Mouse (Mus musculus) cerebellum, adult 18-20 months (tissue): ENCODE results near the gene Ntm.

Source experiments
- DNase-seq, 2 experiments: peaks; one replicate each; pipeline ENCODE4 v3.0.0; 2021

Gene Ntm

GRCm38 (mm10) chr9:29457976-29458572 lies 504.9 kb downstream of the Ntm start:
- peak; percentile 87 to 91 for DNase-seq

GRCm38 (mm10) chr9:29456014-29456413 lies 506.9 kb downstream of the Ntm start:
- no peak for DNase-seq

GRCm38 (mm10) chr9:29451232-29451631 lies 511.7 kb downstream of the Ntm start:
- DNase-seq: no peak

GRCm38 (mm10) chr9:29444001-29444400 lies 518.9 kb downstream of the Ntm start:
- DNase-seq: no peak

GRCm38 (mm10) chr9:29439401-29439800 lies 523.5 kb downstream of the Ntm start:
- DNase-seq: no peak

GRCm38 (mm10) chr9:29434611-29435010 lies 528.3 kb downstream of the Ntm start:
- DNase-seq: no peak

GRCm38 (mm10) chr9:29433910-29434309 lies 529.0 kb downstream of the Ntm start:
- no peak for DNase-seq

- no peak for DNase-seq
These were observed 529.8 kb downstream of the Ntm start for GRCm38 (mm10) chr9:29433156-29433555.

- DNase-seq: no peak
These were observed 531.4 kb downstream of the Ntm start for GRCm38 (mm10) chr9:29431590-29431989.

- no peak for DNase-seq
These were observed 532.8 kb downstream of the Ntm start for GRCm38 (mm10) chr9:29430189-29430588.

GRCm38 (mm10) chr9:29428322-29428721 lies 534.6 kb downstream of the Ntm start:
- DNase-seq: no peak

- no peak for DNase-seq
These were observed 536.7 kb downstream of the Ntm start for GRCm38 (mm10) chr9:29426261-29426660.

GRCm38 (mm10) chr9:29415578-29415977 lies 547.4 kb downstream of the Ntm start:
- DNase-seq: no peak

- DNase-seq: peak; percentile 47 to 56
These were observed 549.8 kb downstream of the Ntm start for GRCm38 (mm10) chr9:29413126-29413525.

- peak; percentile 73 to 83 for DNase-seq
These were observed 550.7 kb downstream of the Ntm start for GRCm38 (mm10) chr9:29412181-29412771.

GRCm38 (mm10) chr9:29411408-29412180 lies 551.3 kb downstream of the Ntm start:
- DNase-seq: peak; percentile 93 to 94

- DNase-seq: peak; percentile 63 to 67
These were observed 552.1 kb downstream of the Ntm start for GRCm38 (mm10) chr9:29410728-29411407.

GRCm38 (mm10) chr9:29410284-29410683 lies 552.7 kb downstream of the Ntm start:
- DNase-seq: peak in 1 of 2 experiments; percentile 56

- peak; percentile 68 to 80 for DNase-seq
These were observed 553.6 kb downstream of the Ntm start for GRCm38 (mm10) chr9:29409216-29409907.

GRCm38 (mm10) chr9:29407954-29408353 lies 555.0 kb downstream of the Ntm start:
- peak in 1 of 2 experiments; percentile 52 for DNase-seq

GRCm38 (mm10) chr9:29406973-29407372 lies 556.0 kb downstream of the Ntm start:
- DNase-seq: peak; percentile 54 to 58

- no peak for DNase-seq
These were observed 556.9 kb downstream of the Ntm start for GRCm38 (mm10) chr9:29406046-29406445.

GRCm38 (mm10) chr9:29400151-29400550 lies 562.8 kb downstream of the Ntm start:
- no peak for DNase-seq
